Mouse (Mus musculus) lung, embryonic 16.5 days (tissue): ENCODE measurements at regions not wholly inside any gene's neighbourhood (a gene's known extent, or its start where the extent isn't known, plus 50 kb on each side); places are given as distances from the start of the nearest gene placed in this dataset.
A peak's percentile ranks its signal among the peaks of the same experiment; 100 is the strongest.
"Not testable (repeated sequence)": the region's sequence is repeated elsewhere in the genome, so short reads cannot be mapped to it uniquely, and the experiment has no call there.

Experiments
- ATAC-seq: fragments of 200-750 bp; cut with Nextera tagmentation; 2 replicates; pipeline ENCODE4 v1.8.0; 2017; ENCODE audit warnings: low read depth, mild to moderate bottlenecking, moderate library complexity
- H3K27ac ChIP-seq: fragments of 300-500 bp; sonication (generic); 2 replicates; pipeline ENCODE4 v1.5.1; 2014; ENCODE audit warnings: mild to moderate bottlenecking, control low read depth, low read length
- H3K27me3 ChIP-seq: fragments of 300-500 bp; sonication (generic); 2 replicates; pipeline ENCODE4 v1.6.1; 2014; ENCODE audit warnings: low read depth, low read length, mixed read lengths; ENCODE audit not compliant: control insufficient read depth, insufficient read depth
- H3K36me3 ChIP-seq: fragments of 300-500 bp; sonication (generic); 2 replicates; pipeline ENCODE4 v1.6.1; 2014; ENCODE audit warnings: low read length; ENCODE audit not compliant: control insufficient read depth, insufficient read depth
- H3K4me1 ChIP-seq: fragments of 300-500 bp; sonication (generic); replicated peaks from 2 replicates; pipeline ENCODE4 v1.6.1; 2014; ENCODE audit warnings: low read length, mixed read lengths; ENCODE audit not compliant: control insufficient read depth, insufficient read depth
- H3K4me2 ChIP-seq: fragments of 300-500 bp; sonication (generic); 2 replicates; pipeline ENCODE4 v1.6.1; 2014; ENCODE audit warnings: low read depth, low read length, control low read depth
- H3K4me3 ChIP-seq: fragments of 300-500 bp; sonication (generic); 2 replicates; pipeline ENCODE4 v1.5.1; 2014; ENCODE audit warnings: mild to moderate bottlenecking, low read length, control low read depth
- H3K9ac ChIP-seq: fragments of 300-500 bp; sonication (generic); 2 replicates; pipeline ENCODE4 v1.6.1; 2014; ENCODE audit warnings: low read length, control low read depth
- H3K9me3 ChIP-seq: fragments of 300-500 bp; sonication (generic); 2 replicates; pipeline ENCODE4 v1.6.1; 2016; ENCODE audit warnings: low read length; ENCODE audit not compliant: control insufficient read depth
- WGBS: fragments of 180-500 bp; shearing (Covaris S2); extraction: QIAGEN DNeasy Blood & Tissue Kit; methylation state at CpG from one replicate; pipeline ENCODE4 v1.1.7; 2014; 5-methylcytosine and 5-hydroxymethylcytosine counted together

- Histone ChIP-seq H3K27me3 (no peaks in the 10 kb centered on the region), H3K4me2 (no peak overlapping the region), H3K27ac (no peak overlapping the region), H3K4me1 (no peaks in the 10 kb centered on the region), H3K9ac (no peak overlapping the region), H3K36me3 (no peaks in the 10 kb centered on the region), H3K9me3 (no peaks in the 10 kb centered on the region), H3K4me3 (no peak overlapping the region)
- no peak for ATAC-seq
Measured at GRCm38 (mm10) chr13:80689871-80690270, 193.3 kb upstream of the Arrdc3 start.

GRCm38 (mm10) chr13:80690654-80691386 lies 192.4 kb upstream of the Arrdc3 start:
- Histone ChIP-seq H3K4me1 (no peaks in the 10 kb centered on the region), H3K27me3 (no peaks in the 10 kb centered on the region), H3K4me3 (no peak overlapping the region), H3K9me3 (no peaks in the 10 kb centered on the region), H3K4me2 (no peak overlapping the region), H3K36me3 (no peaks in the 10 kb centered on the region), H3K27ac (peak overlapping the region; percentile 52), H3K9ac (no peak overlapping the region)
- peak; percentile 70 for ATAC-seq
- WGBS, result 52% methylated on average over 4 of the region's 4 CpGs

- H3K36me3 ChIP-seq, result no peaks in the 10 kb centered on the region
- no peak overlapping the region for H3K4me2 ChIP-seq
- H3K27me3 ChIP-seq, result no peaks in the 10 kb centered on the region
- no peak overlapping the region for H3K9ac ChIP-seq
- H3K4me1 ChIP-seq, result no peaks in the 10 kb centered on the region
- 68% methylated on average over 1 of the region's 1 CpGs for WGBS
- no peaks in the 10 kb centered on the region for H3K9me3 ChIP-seq
- no peak overlapping the region for H3K4me3 ChIP-seq
- no peak overlapping the region for H3K27ac ChIP-seq
- no peak for ATAC-seq
Measured at GRCm38 (mm10) chr13:80695549-80696150, 187.5 kb upstream of the Arrdc3 start.

GRCm38 (mm10) chr13:80709531-80710306 lies 173.5 kb upstream of the Arrdc3 start:
- ATAC-seq, result no peak; the same call in 1 of the 2 replicates
- Histone ChIP-seq H3K4me1 (no peaks in the 10 kb centered on the region), H3K36me3 (no peaks in the 10 kb centered on the region), H3K27ac (no peak overlapping the region; the same call in 1 of the 2 replicates), H3K9ac (no peak overlapping the region), H3K4me3 (no peak overlapping the region), H3K9me3 (no peaks in the 10 kb centered on the region), H3K4me2 (no peak overlapping the region), H3K27me3 (no peaks in the 10 kb centered on the region)
- WGBS, result 32% methylated on average over 9 of the region's 9 CpGs

- no peak overlapping the region for H3K4me3 ChIP-seq
- no peak overlapping the region for H3K27ac ChIP-seq
- H3K9ac ChIP-seq, result no peak overlapping the region
- no peaks in the 10 kb centered on the region for H3K4me1 ChIP-seq
- H3K9me3 ChIP-seq, result no peaks in the 10 kb centered on the region
- 40% methylated on average over 3 of the region's 3 CpGs for WGBS
- H3K27me3 ChIP-seq, result no peaks in the 10 kb centered on the region
- H3K36me3 ChIP-seq, result no peaks in the 10 kb centered on the region
- no peak overlapping the region for H3K4me2 ChIP-seq
- ATAC-seq, result peak; percentile 93
Measured at GRCm38 (mm10) chr13:80719313-80719712, 163.9 kb upstream of the Arrdc3 start.

GRCm38 (mm10) chr13:80723215-80724006 lies 159.8 kb upstream of the Arrdc3 start:
- H3K9ac ChIP-seq, result no peak overlapping the region
- H3K4me3 ChIP-seq, result no peak overlapping the region
- H3K4me1 ChIP-seq, result no peaks in the 10 kb centered on the region
- H3K27ac ChIP-seq, result no peak overlapping the region
- H3K4me2 ChIP-seq, result no peak overlapping the region
- H3K36me3 ChIP-seq, result no peaks in the 10 kb centered on the region
- H3K9me3 ChIP-seq, result no peaks in the 10 kb centered on the region
- no peaks in the 10 kb centered on the region for H3K27me3 ChIP-seq
- no peak for ATAC-seq
- WGBS, result 68% methylated on average over 4 of the region's 4 CpGs

- ATAC-seq, result no peak
- Histone ChIP-seq H3K4me3 (no peak overlapping the region), H3K9me3 (no peaks in the 10 kb centered on the region), H3K27ac (no peak overlapping the region), H3K4me2 (no peak overlapping the region), H3K36me3 (no peaks in the 10 kb centered on the region), H3K27me3 (no peaks in the 10 kb centered on the region), H3K4me1 (no peaks in the 10 kb centered on the region), H3K9ac (no peak overlapping the region)
- WGBS, result 86% methylated on average over 5 of the region's 5 CpGs
Measured at GRCm38 (mm10) chr13:80729202-80729601, 154.0 kb upstream of the Arrdc3 start.

- no peak for ATAC-seq
- Histone ChIP-seq H3K27me3 (no peaks in the 10 kb centered on the region), H3K4me2 (no peak overlapping the region), H3K9ac (no peak overlapping the region), H3K4me3 (no peak overlapping the region), H3K27ac (no peak overlapping the region), H3K36me3 (no peaks in the 10 kb centered on the region), H3K4me1 (no peaks in the 10 kb centered on the region), H3K9me3 (no peaks in the 10 kb centered on the region)
- 65% methylated on average over 2 of the region's 2 CpGs for WGBS
Measured at GRCm38 (mm10) chr13:80745991-80746390, 137.2 kb upstream of the Arrdc3 start.

GRCm38 (mm10) chr13:80747022-80747421 lies 136.2 kb upstream of the Arrdc3 start:
- H3K4me1 ChIP-seq, ATAC-seq, H3K4me3 ChIP-seq, H3K27ac ChIP-seq, H3K36me3 ChIP-seq, H3K9ac ChIP-seq, H3K9me3 ChIP-seq, H3K27me3 ChIP-seq, H3K4me2 ChIP-seq: not testable (repeated sequence)
- 46% methylated on average over 6 of the region's 6 CpGs for WGBS
